Mouse (Mus musculus): Measurements from ENCODE around the gene Cul5. TPM values are rescaled to one million over a fixed set of nuclear protein-coding genes. Genes with fewer than 3 reads are reported as not detected.

The Cul5 gene
- polyA plus RNA-seq, 1 experiment from 2014 or later: 8.7 TPM

GRCm38 (mm10) chr9:53680851-53681250 is 11.0 kb upstream of the Cul5 start:
- H3K9ac ChIP-seq (ENCODE audit: low read depth, low read length): no peak overlapping the region
- ATAC-seq (ENCODE audit: low read depth): no peak
- H3K27ac ChIP-seq (ENCODE audit: low read length): no peak overlapping the region
- H3K27me3 ChIP-seq (ENCODE audit: control insufficient read depth, insufficient read depth, low read depth, low read length): no peaks in the 10 kb centered on the region
- no peaks in the 10 kb centered on the region for H3K4me1 ChIP-seq (ENCODE audit: control insufficient read depth, low read depth, low read length)
- WGBS (ENCODE audit: insufficient replicate concordance): 73% methylated on average over 1 of the region's 1 CpGs
- no peaks in the 10 kb centered on the region for H3K9me3 ChIP-seq (replicated peaks; ENCODE audit: control insufficient read depth, low read length)
- no peak overlapping the region for H3K4me3 ChIP-seq (ENCODE audit: low read depth, low read length)
- H3K4me2 ChIP-seq (ENCODE audit: low read depth, low read length): no peak overlapping the region
- H3K36me3 ChIP-seq (ENCODE audit: control insufficient read depth, insufficient read depth): no peaks in the 10 kb centered on the region

- no peaks in the 10 kb centered on the region for H3K36me3 ChIP-seq (ENCODE audit: control insufficient read depth, insufficient read depth)
- no peak for ATAC-seq (ENCODE audit: low read depth)
- no peaks in the 10 kb centered on the region for H3K27me3 ChIP-seq (ENCODE audit: control insufficient read depth, insufficient read depth, low read depth, low read length)
- no peak overlapping the region for H3K4me3 ChIP-seq (ENCODE audit: low read depth, low read length)
- H3K27ac ChIP-seq (ENCODE audit: low read length): no peak overlapping the region
- no peaks in the 10 kb centered on the region for H3K4me1 ChIP-seq (ENCODE audit: control insufficient read depth, low read depth, low read length)
- H3K4me2 ChIP-seq (ENCODE audit: low read depth, low read length): no peak overlapping the region
- 48% methylated on average over 4 of the region's 4 CpGs for WGBS (ENCODE audit: insufficient replicate concordance)
- no peaks in the 10 kb centered on the region for H3K9me3 ChIP-seq (replicated peaks; ENCODE audit: control insufficient read depth, low read length)
- no peak overlapping the region for H3K9ac ChIP-seq (ENCODE audit: low read depth, low read length)
Measured at GRCm38 (mm10) chr9:53676921-53677320, 7.1 kb upstream of the Cul5 start.

- 15% methylated on average over 3 of the region's 3 CpGs for WGBS (ENCODE audit: insufficient replicate concordance)
- ATAC-seq (ENCODE audit: low read depth): peak; percentile 43; the same call in 1 of the 2 replicates
- H3K4me2 ChIP-seq (ENCODE audit: low read depth, low read length): no peak overlapping the region
- no peaks in the 10 kb centered on the region for H3K36me3 ChIP-seq (ENCODE audit: control insufficient read depth, insufficient read depth)
- H3K9ac ChIP-seq (ENCODE audit: low read depth, low read length): no peak overlapping the region
- no peaks in the 10 kb centered on the region for H3K9me3 ChIP-seq (replicated peaks; ENCODE audit: control insufficient read depth, low read length)
- no peak overlapping the region for H3K27ac ChIP-seq (ENCODE audit: low read length)
- no peak overlapping the region for H3K4me3 ChIP-seq (ENCODE audit: low read depth, low read length)
- H3K4me1 ChIP-seq (ENCODE audit: control insufficient read depth, low read depth, low read length): peaks cover 4% of the 10 kb centered on the region
- H3K27me3 ChIP-seq (ENCODE audit: control insufficient read depth, insufficient read depth, low read depth, low read length): no peaks in the 10 kb centered on the region
Measured at GRCm38 (mm10) chr9:53673571-53673970, 3.8 kb upstream of the Cul5 start.

GRCm38 (mm10) chr9:53667020-53667669 is 2.7 kb downstream of the Cul5 start:
- Histone ChIP-seq H3K4me3 (ENCODE audit: low read depth, low read length) (peak overlapping the region; percentile 98), H3K9me3 (replicated peaks; ENCODE audit: control insufficient read depth, low read length) (no peaks in the 10 kb centered on the region), H3K27me3 (ENCODE audit: control insufficient read depth, insufficient read depth, low read depth, low read length) (no peaks in the 10 kb centered on the region), H3K27ac (ENCODE audit: low read length) (peak overlapping the region; percentile 91), H3K36me3 (ENCODE audit: control insufficient read depth, insufficient read depth) (no peaks in the 10 kb centered on the region), H3K9ac (ENCODE audit: low read depth, low read length) (peak overlapping the region; percentile 99), H3K4me1 (ENCODE audit: control insufficient read depth, low read depth, low read length) (peaks cover 18% of the 10 kb centered on the region), H3K4me2 (ENCODE audit: low read depth, low read length) (peak overlapping the region; percentile 88)
- WGBS (ENCODE audit: insufficient replicate concordance): under 1% methylated on average over 74 of the region's 74 CpGs
- ATAC-seq (ENCODE audit: low read depth): peak; percentile 97

GRCm38 (mm10) chr9:53666665-53667019 is 3.2 kb downstream of the Cul5 start:
- H3K4me2 ChIP-seq (ENCODE audit: low read depth, low read length): peak overlapping the region; percentile 88
- H3K27me3 ChIP-seq (ENCODE audit: control insufficient read depth, insufficient read depth, low read depth, low read length): no peaks in the 10 kb centered on the region
- no peak; the same call in 1 of the 2 replicates for ATAC-seq (ENCODE audit: low read depth)
- H3K36me3 ChIP-seq (ENCODE audit: control insufficient read depth, insufficient read depth): no peaks in the 10 kb centered on the region
- H3K9ac ChIP-seq (ENCODE audit: low read depth, low read length): peak overlapping the region; percentile 99
- H3K4me3 ChIP-seq (ENCODE audit: low read depth, low read length): peak overlapping the region; percentile 98
- H3K9me3 ChIP-seq (replicated peaks; ENCODE audit: control insufficient read depth, low read length): no peaks in the 10 kb centered on the region
- peaks cover 18% of the 10 kb centered on the region for H3K4me1 ChIP-seq (ENCODE audit: control insufficient read depth, low read depth, low read length)
- WGBS (ENCODE audit: insufficient replicate concordance): under 1% methylated on average over 28 of the region's 28 CpGs
- H3K27ac ChIP-seq (ENCODE audit: low read length): peak overlapping the region; percentile 91

GRCm38 (mm10) chr9:53665428-53665827 is 4.4 kb downstream of the Cul5 start:
- no peaks in the 10 kb centered on the region for H3K36me3 ChIP-seq (ENCODE audit: control insufficient read depth, insufficient read depth)
- no peaks in the 10 kb centered on the region for H3K27me3 ChIP-seq (ENCODE audit: control insufficient read depth, insufficient read depth, low read depth, low read length)
- no peak for ATAC-seq (ENCODE audit: low read depth)
- H3K9ac ChIP-seq (ENCODE audit: low read depth, low read length): no peak overlapping the region
- no peaks in the 10 kb centered on the region for H3K9me3 ChIP-seq (replicated peaks; ENCODE audit: control insufficient read depth, low read length)
- H3K4me1 ChIP-seq (ENCODE audit: control insufficient read depth, low read depth, low read length): peaks cover 18% of the 10 kb centered on the region
- no peak overlapping the region for H3K27ac ChIP-seq (ENCODE audit: low read length)
- peak overlapping the region; percentile 88; the same call in 1 of the 2 replicates for H3K4me2 ChIP-seq (ENCODE audit: low read depth, low read length)
- no peak overlapping the region for H3K4me3 ChIP-seq (ENCODE audit: low read depth, low read length)

- Histone ChIP-seq H3K9me3 (replicated peaks; ENCODE audit: control insufficient read depth, low read length) (no peaks in the 10 kb centered on the region), H3K4me1 (ENCODE audit: control insufficient read depth, low read depth, low read length) (peaks cover 17% of the 10 kb centered on the region), H3K4me3 (ENCODE audit: low read depth, low read length) (no peak overlapping the region), H3K36me3 (ENCODE audit: control insufficient read depth, insufficient read depth) (no peaks in the 10 kb centered on the region), H3K27me3 (ENCODE audit: control insufficient read depth, insufficient read depth, low read depth, low read length) (no peaks in the 10 kb centered on the region), H3K4me2 (ENCODE audit: low read depth, low read length) (no peak overlapping the region), H3K9ac (ENCODE audit: low read depth, low read length) (no peak overlapping the region), H3K27ac (ENCODE audit: low read length) (no peak overlapping the region)
- 70% methylated on average over 2 of the region's 2 CpGs for WGBS (ENCODE audit: insufficient replicate concordance)
- no peak for ATAC-seq (ENCODE audit: low read depth)
Measured at GRCm38 (mm10) chr9:53664819-53665218, 5.0 kb downstream of the Cul5 start.

- Histone ChIP-seq H3K27ac (ENCODE audit: low read length) (no peak overlapping the region), H3K4me2 (ENCODE audit: low read depth, low read length) (no peak overlapping the region), H3K4me3 (ENCODE audit: low read depth, low read length) (no peak overlapping the region), H3K9ac (ENCODE audit: low read depth, low read length) (no peak overlapping the region), H3K9me3 (replicated peaks; ENCODE audit: control insufficient read depth, low read length) (no peaks in the 10 kb centered on the region), H3K27me3 (ENCODE audit: control insufficient read depth, insufficient read depth, low read depth, low read length) (no peaks in the 10 kb centered on the region), H3K36me3 (ENCODE audit: control insufficient read depth, insufficient read depth) (peaks cover 7% of the 10 kb centered on the region; the same call in 1 of the 2 replicates), H3K4me1 (ENCODE audit: control insufficient read depth, low read depth, low read length) (no peaks in the 10 kb centered on the region)
- WGBS (ENCODE audit: insufficient replicate concordance): 81% methylated on average over 6 of the region's 6 CpGs
- no peak for ATAC-seq (ENCODE audit: low read depth)
Measured at GRCm38 (mm10) chr9:53634796-53635195, 35.0 kb downstream of the Cul5 start.

GRCm38 (mm10) chr9:53615246-53615645 is 54.6 kb downstream of the Cul5 start:
- Histone ChIP-seq H3K36me3 (ENCODE audit: control insufficient read depth, insufficient read depth) (no peaks in the 10 kb centered on the region), H3K9ac (ENCODE audit: low read depth, low read length) (no peak overlapping the region), H3K9me3 (replicated peaks; ENCODE audit: control insufficient read depth, low read length) (no peaks in the 10 kb centered on the region), H3K27ac (ENCODE audit: low read length) (no peak overlapping the region), H3K4me3 (ENCODE audit: low read depth, low read length) (no peak overlapping the region), H3K27me3 (ENCODE audit: control insufficient read depth, insufficient read depth, low read depth, low read length) (no peaks in the 10 kb centered on the region), H3K4me2 (ENCODE audit: low read depth, low read length) (no peak overlapping the region), H3K4me1 (ENCODE audit: control insufficient read depth, low read depth, low read length) (peaks cover 2% of the 10 kb centered on the region)
- ATAC-seq (ENCODE audit: low read depth): no peak
- 77% methylated on average over 8 of the region's 8 CpGs for WGBS (ENCODE audit: insufficient replicate concordance)
